Mouse (Mus musculus): ENCODE measurements at regions not wholly inside any gene's neighbourhood (a gene's known extent, or its start where the extent isn't known, plus 50 kb on each side); places are given as distances from the start of the nearest gene placed in this dataset.

GRCm38 (mm10) chr8:86280093-86280721 lies 300.3 kb downstream of the Abcc12 start:
- DNase-seq (ENCODE audit: low spot score) = no peak

DNA sequence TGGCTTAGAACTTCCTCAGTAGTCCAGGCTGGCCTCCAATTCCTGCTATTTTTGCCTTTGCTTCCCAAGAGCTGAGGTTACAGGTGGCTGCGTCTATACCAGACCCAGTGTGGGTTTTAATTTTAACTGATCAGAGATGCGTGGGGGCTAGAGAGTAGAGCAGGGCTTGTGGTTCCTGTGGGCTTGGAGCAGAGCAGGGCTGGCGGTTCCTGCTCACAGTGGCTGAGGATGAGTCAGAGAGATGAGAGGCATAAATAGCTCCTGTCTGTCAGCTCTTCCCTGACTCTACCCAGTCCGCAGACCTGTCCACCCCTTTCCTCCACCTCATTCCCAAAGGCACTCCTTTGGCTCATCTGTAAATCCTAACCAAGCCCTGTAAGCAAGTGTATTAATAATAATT lies 304.8 kb downstream of the Abcc12 start:
- DNase-seq (ENCODE audit: low spot score) = no peak

DNA sequence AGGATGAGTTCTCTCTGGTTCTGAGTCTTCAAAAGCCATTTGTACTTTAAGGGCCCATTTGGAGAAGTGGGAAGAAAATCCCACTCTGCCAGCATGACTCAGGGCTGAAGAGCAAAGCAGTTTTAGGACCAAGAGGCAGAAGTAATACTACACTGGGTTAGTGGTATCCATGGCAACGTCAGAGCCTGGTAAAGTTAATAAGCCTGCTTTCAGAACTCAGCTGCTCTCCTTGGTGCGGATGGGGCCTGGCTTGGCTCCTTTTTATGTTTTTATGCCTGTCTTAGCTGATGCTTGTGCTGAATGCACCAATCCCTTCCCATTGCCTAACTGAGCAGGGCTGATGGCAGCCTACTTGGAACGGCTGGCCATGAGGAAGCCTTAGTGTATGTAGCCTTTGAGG lies 306.7 kb downstream of the Abcc12 start:
- DNase-seq (ENCODE audit: low spot score) = no peak

- DNase-seq (ENCODE audit: low spot score) = no peak
Measured at GRCm38 (mm10) chr8:86272626-86273025, 307.9 kb downstream of the Abcc12 start.

DNA sequence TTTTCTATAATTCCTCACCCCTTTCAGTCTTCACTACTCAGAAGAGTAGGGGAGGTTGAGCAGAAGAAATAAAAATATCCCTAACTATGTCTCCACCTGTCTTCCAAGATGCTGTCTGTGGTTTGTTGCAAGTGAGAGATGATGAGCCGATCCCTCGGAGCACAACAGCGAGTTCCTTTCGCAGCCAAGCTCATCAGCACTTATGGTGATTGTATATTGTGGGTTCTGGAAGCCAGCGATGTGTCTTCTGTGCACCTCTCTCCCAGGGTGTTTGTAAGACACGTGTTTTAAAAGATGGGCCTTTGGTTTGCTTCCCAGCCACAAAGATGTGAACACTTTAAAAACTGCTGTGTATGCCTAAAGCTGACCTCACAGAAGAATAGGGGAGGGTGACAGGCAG lies 309.0 kb downstream of the Abcc12 start:
- no peak for DNase-seq (ENCODE audit: low spot score)

GRCm38 (mm10) chr8:86258011-86258410 lies 322.5 kb downstream of the Abcc12 start:
- DNase-seq (ENCODE audit: low spot score) = no peak

DNA sequence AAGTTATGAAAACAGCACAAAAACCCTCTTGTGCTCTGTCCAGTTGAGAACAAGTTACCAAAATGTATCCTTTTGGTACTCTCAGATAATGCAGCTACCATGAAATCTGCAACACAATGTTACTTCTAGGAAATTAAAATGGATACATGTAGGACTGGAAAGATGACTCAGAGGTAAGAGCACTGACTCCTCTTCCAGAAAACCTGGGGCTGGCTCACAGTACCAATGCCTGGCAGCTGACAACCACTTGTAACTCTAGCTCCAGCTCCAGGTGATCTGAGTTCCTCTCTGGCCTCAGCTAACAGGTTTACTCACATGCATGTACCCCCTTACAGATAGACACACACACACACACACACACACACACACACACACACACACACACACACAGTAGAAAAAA lies 325.1 kb downstream of the Abcc12 start:
- DNase-seq (ENCODE audit: low spot score) = no peak

DNA sequence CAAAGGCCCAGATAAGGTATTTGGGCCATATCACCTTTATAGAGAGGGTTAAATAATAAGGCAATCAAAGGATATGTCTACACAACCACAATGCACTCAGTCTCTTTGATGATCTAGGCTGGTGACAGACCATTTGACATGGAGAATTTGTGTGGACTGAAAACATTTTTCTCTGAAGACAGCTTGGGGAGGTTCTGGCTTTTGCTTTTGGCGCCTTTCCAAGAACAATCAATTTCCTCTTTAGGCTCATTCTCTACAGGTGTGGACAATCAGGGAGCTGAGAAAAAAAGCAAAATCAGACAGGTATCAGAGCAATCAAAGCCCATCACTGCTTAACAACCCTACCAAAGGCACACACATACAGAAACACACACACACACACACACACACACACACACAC lies 325.8 kb downstream of the Abcc12 start:
- DNase-seq (ENCODE audit: low spot score) = no peak

- DNase-seq (ENCODE audit: low spot score) = no peak
Measured at GRCm38 (mm10) chr8:86252696-86253355, 327.7 kb downstream of the Abcc12 start.

DNA sequence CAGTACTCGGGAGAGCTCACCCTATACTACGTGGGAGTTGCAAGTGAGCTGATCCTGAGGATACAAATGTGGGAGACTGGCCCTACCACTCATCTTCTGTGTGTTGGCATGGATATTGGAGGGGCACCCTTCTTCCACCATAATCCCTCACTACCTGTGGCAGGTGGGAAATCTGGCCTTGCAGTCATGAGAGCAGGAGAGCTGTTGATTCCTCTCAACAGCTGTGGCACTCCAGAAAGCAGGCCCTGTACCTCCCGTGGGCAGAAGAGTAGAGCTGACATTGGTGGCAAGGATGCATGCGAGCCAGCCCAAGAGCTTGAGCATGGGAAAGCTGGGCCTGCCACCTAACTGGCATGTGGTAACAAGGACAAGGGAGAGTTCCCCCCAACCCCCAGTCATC lies 345.8 kb downstream of the Abcc12 start:
- peak; percentile 30 for DNase-seq (ENCODE audit: low spot score)

DNA sequence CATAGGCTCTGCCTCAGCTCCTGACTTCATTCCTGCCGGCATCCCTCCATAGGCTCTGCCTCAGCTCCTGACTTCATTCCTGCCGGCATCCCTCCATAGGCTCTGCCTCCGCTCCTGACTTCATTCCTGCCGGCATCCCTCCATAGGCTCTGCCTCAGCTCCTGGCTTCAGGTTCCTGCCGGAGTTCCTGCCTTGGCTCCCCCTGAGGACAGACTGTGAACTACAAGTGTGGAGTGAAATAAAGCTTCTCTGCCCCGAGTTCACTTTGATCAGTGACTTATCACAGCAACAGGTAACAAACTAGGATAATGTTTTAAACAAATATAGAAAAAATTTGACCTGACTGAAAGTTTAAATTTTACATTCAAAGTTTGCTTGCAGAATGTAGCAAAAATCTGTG lies 348.5 kb downstream of the Abcc12 start:
- DNase-seq (ENCODE audit: low spot score) = peak; percentile 45

GRCm38 (mm10) chr8:86224851-86225250 lies 355.6 kb downstream of the Abcc12 start:
- no peak for DNase-seq (ENCODE audit: low spot score)

GRCm38 (mm10) chr8:86222715-86223114 lies 357.8 kb downstream of the Abcc12 start:
- no peak for DNase-seq (ENCODE audit: low spot score)

DNA sequence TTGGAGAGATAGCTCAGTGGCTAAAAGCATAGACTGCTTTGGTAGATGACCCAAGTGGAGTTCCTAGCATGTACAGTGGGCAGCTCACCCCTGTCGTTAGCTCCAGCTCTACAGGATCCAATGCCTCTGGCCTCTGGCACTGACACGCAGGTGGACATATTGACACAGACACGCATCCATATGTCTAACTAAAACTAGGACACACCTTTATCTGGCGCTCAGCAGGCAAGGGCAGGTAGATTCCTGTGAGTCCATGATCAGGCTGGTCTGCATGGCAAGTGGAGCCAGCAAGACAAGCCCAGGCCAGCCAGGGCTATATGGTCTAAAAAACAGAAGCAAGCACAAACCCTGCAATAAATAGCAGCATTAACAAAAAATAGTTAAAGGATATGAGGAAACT lies 358.3 kb downstream of the Abcc12 start:
- no peak for DNase-seq (ENCODE audit: low spot score)

GRCm38 (mm10) chr8:86214399-86214798 lies 366.1 kb downstream of the Abcc12 start:
- DNase-seq (ENCODE audit: low spot score) = no peak

DNA sequence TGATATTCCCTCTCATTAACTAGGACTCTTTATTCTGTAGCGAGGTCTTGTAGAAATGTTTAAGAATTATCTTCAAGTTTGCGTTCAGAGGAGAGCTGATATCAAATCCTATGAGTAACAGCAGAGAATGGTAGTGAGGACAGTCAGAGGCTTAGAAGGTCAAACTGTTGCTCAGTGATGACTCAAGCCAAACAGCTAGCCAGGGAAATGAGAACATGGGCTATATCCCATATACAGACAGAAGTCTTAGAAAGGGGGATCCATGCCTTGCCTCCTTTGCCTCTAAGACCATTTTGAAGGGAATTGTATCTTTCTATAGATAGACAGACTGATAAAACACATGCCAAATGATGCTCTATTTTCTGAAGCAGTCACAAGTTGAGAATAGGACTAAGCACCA lies 368.0 kb downstream of the Abcc12 start:
- DNase-seq (ENCODE audit: low spot score) = no peak

GRCm38 (mm10) chr8:86208812-86209262 lies 368.1 kb downstream of the Phkb start:
- DNase-seq (ENCODE audit: low spot score) = no peak

DNA sequence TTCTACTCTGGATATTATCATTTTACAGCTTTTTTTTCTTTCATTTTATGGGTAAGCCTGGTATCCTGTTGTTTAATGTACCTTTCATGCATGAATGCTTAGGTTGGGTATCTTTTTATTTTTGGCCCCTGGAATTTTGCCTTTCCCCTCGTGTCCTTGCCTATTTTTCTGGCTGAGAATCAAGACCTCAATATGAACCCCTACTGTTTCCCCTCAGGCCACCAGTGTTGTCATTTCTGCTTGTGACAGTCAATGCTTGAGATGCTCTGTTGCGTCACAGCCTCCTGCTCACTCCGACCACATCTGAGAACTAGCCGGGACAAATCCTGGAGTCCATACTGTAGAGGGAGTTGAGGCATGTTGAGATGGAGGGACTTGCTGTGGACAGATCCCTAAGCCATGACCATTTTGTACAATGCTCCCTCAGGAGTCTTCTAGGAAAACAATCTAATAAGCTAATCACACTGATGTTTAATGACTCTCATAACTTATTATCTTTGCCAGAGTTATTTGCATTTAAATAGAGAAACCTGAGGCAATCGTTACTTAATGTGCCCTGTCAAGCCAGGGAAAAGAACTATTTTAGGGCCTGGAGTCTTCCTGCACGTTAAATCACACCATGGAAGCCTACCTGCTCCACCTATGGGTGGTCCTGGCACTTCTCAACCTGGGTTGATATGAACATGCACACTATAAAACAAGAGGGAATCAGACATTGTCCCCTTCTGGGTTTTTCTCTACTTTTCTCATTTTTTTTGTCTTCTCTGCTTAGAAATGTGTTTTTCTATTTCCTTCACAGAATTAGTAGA lies 363.9 kb downstream of the Phkb start:
- no peak for DNase-seq (ENCODE audit: low spot score)

DNA sequence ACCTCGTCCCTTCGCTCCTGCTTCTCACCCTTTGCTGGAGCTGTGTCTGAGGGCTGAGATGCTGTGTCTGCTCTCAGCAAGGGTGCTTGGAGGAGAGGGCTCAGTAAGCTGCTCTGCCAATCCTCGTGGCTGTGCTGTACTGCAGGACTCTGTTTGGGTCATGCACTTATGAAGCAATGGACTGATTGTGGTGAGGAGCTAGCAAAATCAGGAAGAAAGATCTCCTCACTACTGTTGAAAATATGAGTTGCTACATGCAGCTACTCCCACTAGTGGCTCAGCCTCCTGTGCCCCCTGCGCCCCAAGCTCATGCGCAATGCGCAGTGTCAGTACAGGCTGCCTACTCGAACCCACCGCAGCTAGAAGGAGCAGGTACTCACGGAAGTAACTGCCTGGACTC lies 362.3 kb downstream of the Phkb start:
- no peak for DNase-seq (ENCODE audit: low spot score)

GRCm38 (mm10) chr8:86201830-86202229 lies 361.1 kb downstream of the Phkb start:
- no peak for DNase-seq (ENCODE audit: low spot score)

GRCm38 (mm10) chr8:86192262-86192661 lies 351.5 kb downstream of the Phkb start:
- no peak for DNase-seq (ENCODE audit: low spot score)

DNA sequence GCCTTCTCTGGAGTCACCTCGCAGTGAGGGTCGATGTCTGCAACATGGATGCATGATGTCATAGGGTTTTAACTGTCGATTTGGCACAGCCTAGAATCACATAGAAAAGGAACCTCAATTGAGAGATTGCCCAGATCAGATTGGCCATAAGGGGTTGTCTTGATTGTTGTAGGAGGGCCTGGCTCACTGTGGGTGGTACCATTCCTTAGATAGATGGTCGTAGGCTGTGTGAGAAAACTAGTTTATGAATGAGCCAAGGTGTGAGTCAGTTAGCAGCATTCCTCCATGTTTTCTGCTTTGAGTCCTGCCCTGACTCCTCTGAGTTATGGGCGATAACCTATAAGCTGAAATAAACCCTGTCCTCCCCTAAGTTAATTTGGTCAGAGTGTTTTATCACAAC lies 343.9 kb downstream of the Phkb start:
- DNase-seq (ENCODE audit: low spot score) = no peak

DNA sequence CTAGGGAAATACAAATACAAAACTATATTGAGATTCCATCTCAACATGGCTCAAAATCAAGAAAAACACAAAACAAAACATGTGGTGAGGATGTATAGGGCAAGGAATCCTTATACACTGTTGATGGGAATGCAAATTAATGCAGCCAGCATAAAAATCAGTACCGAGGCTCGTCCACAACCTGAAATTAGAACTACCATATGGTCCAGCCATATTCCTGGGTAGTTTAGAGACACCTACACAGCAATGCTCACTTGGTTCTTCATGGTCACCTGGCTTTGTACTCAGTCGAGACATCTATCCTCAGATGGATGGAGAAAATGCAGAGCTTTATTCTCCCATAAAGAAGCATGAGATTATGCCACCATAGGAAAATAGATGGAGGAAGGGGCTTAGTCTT lies 340.0 kb downstream of the Phkb start:
- DNase-seq (ENCODE audit: low spot score) = no peak
